Mouse (Mus musculus) hindbrain, embryonic 11.5 days (tissue): ENCODE measurements around the gene Arid5b. TPM values are rescaled to one million over a fixed set of nuclear protein-coding genes. Genes with fewer than 3 reads are reported as not detected.

ENCODE experiments used
- ATAC-seq: fragments of 200-750 bp; cut with Nextera tagmentation; 2 replicates; pipeline ENCODE4 v1.8.0; 2017; ENCODE audit warnings: mild to moderate bottlenecking, moderate TSS enrichment, moderate library complexity; ENCODE audit not compliant: low FRiP score
- DNase-seq: peaks from one replicate; pipeline ENCODE4 v3.0.0-alpha.2; 2015; ENCODE audit warnings: low spot score
- H3K27ac ChIP-seq: fragments of 300-500 bp; sonication (generic); 2 replicates; pipeline ENCODE4 v1.5.1; 2014; ENCODE audit warnings: mild to moderate bottlenecking, low read depth, low read length
- H3K27me3 ChIP-seq: fragments of 300-500 bp; sonication (generic); 2 replicates; pipeline ENCODE4 v1.6.1; 2014; ENCODE audit warnings: mild to moderate bottlenecking, low read length, moderate library complexity, mixed read lengths; ENCODE audit not compliant: control insufficient read depth, insufficient read depth
- H3K36me3 ChIP-seq: fragments of 300-500 bp; sonication (generic); 2 replicates; pipeline ENCODE4 v1.6.1; 2014; ENCODE audit warnings: mild to moderate bottlenecking, low read length, moderate library complexity, mixed read lengths; ENCODE audit not compliant: control insufficient read depth, insufficient read depth
- H3K4me1 ChIP-seq: fragments of 300-500 bp; sonication (generic); replicated peaks from 2 replicates; pipeline ENCODE4 v1.6.1; 2014; ENCODE audit warnings: low read length, mixed read lengths; ENCODE audit not compliant: control insufficient read depth, insufficient read depth
- H3K4me2 ChIP-seq: fragments of 300-500 bp; sonication (generic); replicated peaks from 2 replicates; pipeline ENCODE4 v1.6.1; 2014; ENCODE audit warnings: mild to moderate bottlenecking, low read depth, low read length
- H3K4me3 ChIP-seq: fragments of 300-500 bp; sonication (generic); 2 replicates; pipeline ENCODE4 v1.5.1; 2014; ENCODE audit warnings: low read depth, low read length
- H3K9ac ChIP-seq: fragments of 300-500 bp; sonication (generic); 2 replicates; pipeline ENCODE4 v1.6.1; 2014; ENCODE audit warnings: low read depth, low read length
- H3K9me3 ChIP-seq: fragments of 300-500 bp; sonication (generic); 2 replicates; pipeline ENCODE4 v1.6.1; 2016; ENCODE audit warnings: low read length; ENCODE audit not compliant: control insufficient read depth
- WGBS: fragments of 180-500 bp; shearing (Covaris S2); extraction: QIAGEN DNeasy Blood & Tissue Kit; methylation state at CpG from one replicate; pipeline ENCODE4 v1.1.7; 2014; 5-methylcytosine and 5-hydroxymethylcytosine counted together
- polyA plus RNA-seq: library from polyadenylated mRNA; unstranded; fragments of >200 nt; fragmentation: Nextera tagmentation; extraction: Ambion mirVana; gene quantifications from 2 replicates; pipeline ENCODE4 v1.2.1, GENCODE M21; 2014

Arid5b gene
- polyA plus RNA-seq, 1 experiment from 2014 or later, result 23.3 TPM

- Histone ChIP-seq H3K4me2 (no peak overlapping the region), H3K4me1 (no peaks in the 10 kb centered on the region), H3K9me3 (no peaks in the 10 kb centered on the region), H3K36me3 (no peaks in the 10 kb centered on the region), H3K9ac (no peak overlapping the region), H3K4me3 (no peak overlapping the region), H3K27me3 (no peaks in the 10 kb centered on the region), H3K27ac (no peak overlapping the region)
- 91% methylated on average over 7 of the region's 7 CpGs for WGBS
- ATAC-seq (no peak), DNase-seq (no peak)
Observed at GRCm38 (mm10) chr10:68301013-68301412, 22.5 kb upstream of the Arid5b start.

GRCm38 (mm10) chr10:68289465-68289864, 10.9 kb upstream of the Arid5b start:
- H3K27me3 ChIP-seq, result no peaks in the 10 kb centered on the region
- H3K27ac ChIP-seq, result no peak overlapping the region
- no peak for DNase-seq
- no peak for ATAC-seq
- H3K4me1 ChIP-seq, result no peaks in the 10 kb centered on the region
- H3K9ac ChIP-seq, result no peak overlapping the region
- 85% methylated on average over 4 of the region's 4 CpGs for WGBS
- no peak overlapping the region for H3K4me3 ChIP-seq
- H3K9me3 ChIP-seq, result no peaks in the 10 kb centered on the region
- no peaks in the 10 kb centered on the region for H3K36me3 ChIP-seq
- no peak overlapping the region for H3K4me2 ChIP-seq

- ATAC-seq, result peak; percentile 80
- H3K27me3 ChIP-seq, result no peaks in the 10 kb centered on the region
- 2% methylated on average over 25 of the region's 27 CpGs for WGBS
Observed at GRCm38 (mm10) chr10:68282466-68283391, 4.2 kb upstream of the Arid5b start.

GRCm38 (mm10) chr10:68281775-68282106, 3.2 kb upstream of the Arid5b start:
- ATAC-seq (no peak), DNase-seq (peak; percentile 42)
- Histone ChIP-seq H3K4me1 (0 out of 2 replicates have a peak, but pooled peaks cover 3% of the 10 kb centered on the region), H3K9ac (no peak overlapping the region), H3K9me3 (no peaks in the 10 kb centered on the region), H3K4me3 (no peak overlapping the region), H3K4me2 (no peak overlapping the region), H3K27ac (no peak overlapping the region), H3K27me3 (no peaks in the 10 kb centered on the region), H3K36me3 (no peaks in the 10 kb centered on the region)
- 12% methylated on average over 3 of the region's 3 CpGs for WGBS

More at GRCm38 (mm10) chr10:68282466-68283391, 4.2 kb upstream of the Arid5b start:
- Histone ChIP-seq H3K27ac (no peak overlapping the region), H3K9ac (peak overlapping the region; percentile 38), H3K4me1 (0 out of 2 replicates have a peak, but pooled peaks cover 3% of the 10 kb centered on the region), H3K36me3 (no peaks in the 10 kb centered on the region), H3K9me3 (no peaks in the 10 kb centered on the region), H3K4me3 (peak overlapping the region; percentile 24), H3K4me2 (peak overlapping the region; percentile 62)
- peak; percentile 90 for DNase-seq

- peak; percentile 32 for DNase-seq
- Histone ChIP-seq H3K4me1 (0 out of 2 replicates have a peak, but pooled peaks cover 3% of the 10 kb centered on the region), H3K36me3 (no peaks in the 10 kb centered on the region), H3K27me3 (no peaks in the 10 kb centered on the region), H3K4me3 (no peak overlapping the region), H3K9me3 (no peaks in the 10 kb centered on the region), H3K27ac (peak overlapping the region; percentile 33), H3K4me2 (no peak overlapping the region), H3K9ac (0 out of 2 replicates have a peak overlapping the region, but pooled peaks have one; percentile 7)
- WGBS, result 39% methylated on average over 6 of the region's 6 CpGs
- no peak for ATAC-seq
Observed at GRCm38 (mm10) chr10:68281076-68281774, 2.7 kb upstream of the Arid5b start.

- ATAC-seq (no peak), DNase-seq (peak; percentile 71)
- Histone ChIP-seq H3K4me3 (peak overlapping the region; percentile 56), H3K9ac (peak overlapping the region; percentile 64), H3K27ac (peak overlapping the region; percentile 82), H3K9me3 (no peaks in the 10 kb centered on the region), H3K4me2 (peak overlapping the region; percentile 81), H3K4me1 (0 out of 2 replicates have a peak, but pooled peaks cover 3% of the 10 kb centered on the region), H3K36me3 (no peaks in the 10 kb centered on the region), H3K27me3 (no peaks in the 10 kb centered on the region)
- under 1% methylated on average over 41 of the region's 41 CpGs for WGBS
Observed at GRCm38 (mm10) chr10:68279516-68280501, 1.3 kb upstream of the Arid5b start.

- ATAC-seq, result no peak
- H3K27me3 ChIP-seq, result no peaks in the 10 kb centered on the region
- peak overlapping the region; percentile 44; the same call in 1 of the 2 replicates for H3K9ac ChIP-seq
- H3K4me3 ChIP-seq, result peak overlapping the region; percentile 56
- under 1% methylated on average over 15 of the region's 15 CpGs for WGBS
- H3K36me3 ChIP-seq, result no peaks in the 10 kb centered on the region
- DNase-seq, result peak; percentile 69
- no peaks in the 10 kb centered on the region for H3K9me3 ChIP-seq
- H3K4me1 ChIP-seq, result 0 out of 2 replicates have a peak, but pooled peaks cover 3% of the 10 kb centered on the region
- H3K4me2 ChIP-seq, result peak overlapping the region; percentile 81
- peak overlapping the region; percentile 59; the same call in 1 of the 2 replicates for H3K27ac ChIP-seq
Observed at GRCm38 (mm10) chr10:68277671-68278151, 829 bp downstream of the Arid5b start.
